In the genomic region with DNA sequence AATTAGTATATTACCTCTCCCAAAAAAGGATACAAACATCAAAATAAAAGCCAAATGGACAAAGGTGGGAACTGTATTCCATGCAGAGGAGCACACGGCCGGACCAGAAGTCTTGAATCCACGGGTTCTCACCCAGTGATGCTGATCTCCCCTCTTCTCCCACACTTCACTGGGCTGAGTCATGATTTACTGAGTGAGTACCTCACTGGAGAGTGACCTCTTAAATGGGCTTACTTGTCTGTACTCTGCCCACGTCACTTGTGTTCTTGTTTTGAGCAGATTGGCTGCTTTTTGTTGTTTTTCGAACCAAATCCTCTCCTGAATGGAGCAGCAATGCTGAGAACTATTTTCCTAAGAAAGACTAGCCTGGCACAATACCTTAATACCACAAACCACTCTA, we compare ENCODE assay signal across 31 mouse cellular contexts. TPM values are rescaled to one million over a fixed set of nuclear protein-coding genes. Genes with fewer than 3 reads are reported as not detected.
A peak's percentile ranks its signal among the peaks of the same experiment; 100 is the strongest.
DNase-seq lines count a peak whose midpoint lies in the region; ATAC-seq and TF ChIP-seq lines count a peak whose summit lies in the region.
"Had no signal": no experiment of that assay in that cellular context is flagged by ENCODE, and none has a peak within 500 bp of the region (broad histone marks: within the 10 kb centered on the region; RNA-seq: fewer than 3 reads in every experiment).

No protein-coding gene starts in this region.

- H3K4me3 ChIP-seq in liver, adult 2 months (ENCODE audit: insufficient read depth, low read depth, low read length) = no peak overlapping the region
- H3K4me3 ChIP-seq in liver, postnatal 0 days (ENCODE audit: low read depth, low read length) = no peak overlapping the region
- no peak overlapping the region for H3K4me3 ChIP-seq in myocyte
- no peak overlapping the region for H3K4me3 ChIP-seq in midbrain, embryonic 16.5 days (ENCODE audit: low read depth, low read length)
- H3K4me3 ChIP-seq: forebrain, embryonic 10.5 days; forebrain, embryonic 13.5 days; heart, adult 2 months; heart, embryonic 10.5 days; heart, embryonic 13.5 days had no signal

- peaks cover 22% of the 10 kb centered on the region for H3K4me1 ChIP-seq in liver, adult 2 months (ENCODE audit: control insufficient read depth, insufficient read depth, low read length)
- H3K4me1 ChIP-seq in liver, postnatal 0 days (ENCODE audit: insufficient read depth) = no peaks in the 10 kb centered on the region
- no peaks in the 10 kb centered on the region for H3K4me1 ChIP-seq in midbrain, embryonic 16.5 days (ENCODE audit: control insufficient read depth, insufficient read depth, low read length)
- H3K4me1 ChIP-seq: forebrain, embryonic 10.5 days; forebrain, embryonic 13.5 days; heart, embryonic 10.5 days; heart, embryonic 13.5 days had no signal

- peak; percentile 67 for ATAC-seq in frontal cortex, adult (ENCODE audit: low TSS enrichment)
- no peak for ATAC-seq in liver, postnatal 0 days
- no peak for ATAC-seq in midbrain, embryonic 16.5 days
- ATAC-seq: forebrain, embryonic 13.5 days; forebrain, embryonic 16.5 days; hindbrain, postnatal 0 days; inflammation-experienced regulatory T-cells, adult 6 months had no signal

- 89% methylated on average over 5 of the region's 5 CpGs for WGBS in liver, adult 2 months
- WGBS in liver, postnatal 0 days (ENCODE audit: insufficient replicate concordance) = 79% methylated on average over 5 of the region's 5 CpGs
- WGBS in midbrain, embryonic 16.5 days = 87% methylated on average over 5 of the region's 5 CpGs

- H3K36me3 ChIP-seq in liver, adult 2 months (ENCODE audit: control insufficient read depth, insufficient read depth, low read length) = peaks cover 68% of the 10 kb centered on the region
- H3K36me3 ChIP-seq in liver, postnatal 0 days (replicated peaks; ENCODE audit: insufficient read depth, low read length) = peaks cover 34% of the 10 kb centered on the region
- no peaks in the 10 kb centered on the region for H3K36me3 ChIP-seq in myocyte (ENCODE audit: control insufficient read depth, insufficient read depth)
- H3K36me3 ChIP-seq in midbrain, embryonic 16.5 days (ENCODE audit: control insufficient read depth, insufficient read depth, low read length) = 0 out of 2 replicates have a peak, but pooled peaks cover 3% of the 10 kb centered on the region
- H3K36me3 ChIP-seq: heart, embryonic 13.5 days had no signal

- H3K4me2 ChIP-seq in liver, postnatal 0 days (ENCODE audit: low read depth, low read length) = no peak overlapping the region
- H3K4me2 ChIP-seq in myocyte (ENCODE audit: low read depth) = peak overlapping the region; percentile 40
- H3K4me2 ChIP-seq in midbrain, embryonic 16.5 days (ENCODE audit: low read length) = no peak overlapping the region
- H3K4me2 ChIP-seq: forebrain, embryonic 13.5 days; heart, embryonic 13.5 days; hindbrain, embryonic 14.5 days had no signal

- no peaks in the 10 kb centered on the region for H3K9me3 ChIP-seq in liver, postnatal 0 days (ENCODE audit: low read length)
- no peaks in the 10 kb centered on the region for H3K9me3 ChIP-seq in midbrain, embryonic 16.5 days (replicated peaks; ENCODE audit: control insufficient read depth, low read length, poor library complexity, severe bottlenecking)
- H3K9me3 ChIP-seq: forebrain, embryonic 10.5 days; forebrain, embryonic 13.5 days; G1E; heart, embryonic 10.5 days; heart, embryonic 13.5 days had no signal

- H3K9ac ChIP-seq in liver, adult 2 months (ENCODE audit: low read depth, low read length) = no peak overlapping the region
- H3K9ac ChIP-seq in liver, postnatal 0 days (replicated peaks) = no peak overlapping the region
- no peak overlapping the region for H3K9ac ChIP-seq in midbrain, embryonic 16.5 days (ENCODE audit: low read depth, low read length)
- H3K9ac ChIP-seq: forebrain, embryonic 13.5 days; heart, embryonic 13.5 days; hindbrain, embryonic 14.5 days had no signal

- no peaks in the 10 kb centered on the region for H3K27me3 ChIP-seq in liver, adult 2 months (ENCODE audit: control insufficient read depth, insufficient read depth, low read length)
- H3K27me3 ChIP-seq in liver, postnatal 0 days (ENCODE audit: insufficient read depth, low read length) = no peaks in the 10 kb centered on the region
- H3K27me3 ChIP-seq in myocyte (ENCODE audit: control insufficient read depth, insufficient read depth, insufficient read length) = no peaks in the 10 kb centered on the region
- H3K27me3 ChIP-seq in midbrain, embryonic 16.5 days (ENCODE audit: control insufficient read depth, insufficient read depth, low read depth, low read length) = no peaks in the 10 kb centered on the region
- H3K27me3 ChIP-seq: CH12.LX; forebrain, embryonic 13.5 days; Patski had no signal

- TF ChIP-seq CTCF in liver, adult 2 months (IDR thresholded peaks at IDR 0.05; ENCODE audit: low read depth, low read length) = no peak
- TF ChIP-seq CTCF in liver, postnatal 0 days (IDR thresholded peaks at IDR 0.05; ENCODE audit: low read depth) = no peak

- H3K27ac ChIP-seq in liver, adult 2 months (replicated peaks; ENCODE audit: insufficient read depth, low read depth, low read length) = no peak overlapping the region
- H3K27ac ChIP-seq in liver, postnatal 0 days (ENCODE audit: low read depth) = no peak overlapping the region
- H3K27ac ChIP-seq in midbrain, embryonic 16.5 days (ENCODE audit: low read length) = no peak overlapping the region
- H3K27ac ChIP-seq: forebrain, embryonic 10.5 days; forebrain, embryonic 13.5 days; heart, adult 2 months; heart, embryonic 10.5 days; heart, embryonic 13.5 days; hindbrain, embryonic 14.5 days; hindbrain, postnatal 0 days had no signal

- TF ChIP-seq POLR2A in liver, adult 2 months (IDR thresholded peaks at IDR 0.05; ENCODE audit: extremely low read depth, insufficient read depth, low read length) = no peak
- TF ChIP-seq POLR2A in myocyte (IDR thresholded peaks at IDR 0.05; ENCODE audit: insufficient read length, low read depth) = no peak

- no peak for TF ChIP-seq EP300 in liver, postnatal 0 days (IDR thresholded peaks at IDR 0.05; ENCODE audit: low read depth)

- DNase-seq in frontal cortex, adult 2 months (ENCODE audit: extremely low spot score in 1 of 2, low spot score in 1 of 2) = no peak
- DNase-seq in liver, adult 2 months (ENCODE audit: extremely low read depth, low read depth, low spot score) = peak; percentile 24
- no peak for DNase-seq in liver, postnatal 0 days
- DNase-seq: adrenal gland, postnatal 10 days; adrenal gland, postnatal 36 days; cerebellum, adult 11 months; cerebellum, adult 2 months; cerebellum, postnatal 10 days; cerebellum, postnatal 36 days; gastrocnemius, postnatal 25 days; heart, adult 2 months; heart, postnatal 14 days; heart, postnatal 4 days had no signal

- H3ac ChIP-seq in myocyte (ENCODE audit: control insufficient read depth, insufficient read length) = no peak overlapping the region

- H3K79me2 ChIP-seq in liver, adult 2 months (ENCODE audit: control insufficient read depth, insufficient read depth, low read length) = no peaks in the 10 kb centered on the region
- H3K79me2 ChIP-seq in myocyte (ENCODE audit: control insufficient read depth, insufficient read depth) = no peaks in the 10 kb centered on the region

TF ChIP-seq in myocyte, 11 proteins besides CTCF, POLR2A, EP300 and RAD21 (continues in another document):
- no peak for TF ChIP-seq SRF (IDR thresholded peaks at IDR 0.05; ENCODE audit: control insufficient read depth, insufficient read length, low read depth)
- no peak for TF ChIP-seq MYOG (IDR thresholded peaks at IDR 0.05; ENCODE audit: control insufficient read depth in 1 of 3, insufficient read depth in 1 of 3, insufficient read length in 2 of 3, low read depth in 2 of 3)
- TF ChIP-seq REST (IDR thresholded peaks at IDR 0.05; ENCODE audit: insufficient read depth, insufficient read length) = no peak
- no peak for TF ChIP-seq TCF3 (IDR thresholded peaks at IDR 0.05; ENCODE audit: insufficient read length, low read depth)
- no peak for TF ChIP-seq E2F4 (IDR thresholded peaks at IDR 0.05; ENCODE audit: insufficient read depth)
- no peak for TF ChIP-seq POLR2AphosphoS2 (IDR thresholded peaks at IDR 0.05; ENCODE audit: insufficient read length, low read depth)

RNA-seq across cellular contexts. Expression of gene Mtfp1, which starts 9.7 kb away (rescaled TPM):
- polyA plus RNA-seq in frontal cortex, adult 2 months (2012; rRNA removed) = 112 and 119 TPM in 2 replicates
- 16.6 and 23.4 TPM in 2 replicates for total RNA-seq in liver, adult 2 months (2014; rRNA removed)
- 39.2 and 41.5 TPM in 2 replicates for polyA plus RNA-seq in liver, adult 2 months (2012; rRNA removed)
- 17.7 and 21.1 TPM in 2 replicates for polyA plus RNA-seq in liver, postnatal 0 days (2015; fragmentation: Nextera tagmentation; extraction: Ambion mirVana)
- 21.1 TPM for polyA plus RNA-seq in myocyte (2012; fragmentation: generic; extraction: Trizol)
- 12.8 and 14.4 TPM in 2 replicates for polyA plus RNA-seq in midbrain, embryonic 16.5 days (2015; fragmentation: Nextera tagmentation; extraction: Ambion mirVana)

RNA-seq across cellular contexts. Expression of gene Sec14l2, which starts 18.2 kb away (rescaled TPM):
- polyA plus RNA-seq in frontal cortex, adult 2 months (2012; rRNA removed) = 41.8 and 43.0 TPM in 2 replicates
- 302 and 310 TPM in 2 replicates for total RNA-seq in liver, adult 2 months (2014; rRNA removed)
- 349 and 371 TPM in 2 replicates for polyA plus RNA-seq in liver, adult 2 months (2012; rRNA removed)
- polyA plus RNA-seq in liver, postnatal 0 days (2015; fragmentation: Nextera tagmentation; extraction: Ambion mirVana) = 48.0 and 54.2 TPM in 2 replicates
- 10.9 TPM for polyA plus RNA-seq in myocyte (2012; fragmentation: generic; extraction: Trizol)
- polyA plus RNA-seq in midbrain, embryonic 16.5 days (2015; fragmentation: Nextera tagmentation; extraction: Ambion mirVana) = 4.2 and 4.8 TPM in 2 replicates

RNA-seq across cellular contexts. Expression of gene Rnf215, which starts 30.0 kb away (rescaled TPM):
- polyA plus RNA-seq in frontal cortex, adult 2 months (2012; rRNA removed) = 47.6 and 48.7 TPM in 2 replicates
- total RNA-seq in liver, adult 2 months (2014; rRNA removed) = 10.3 and 10.8 TPM in 2 replicates
- polyA plus RNA-seq in liver, adult 2 months (2012; rRNA removed) = 11.3 and 13.1 TPM in 2 replicates
- 6.4 and 6.8 TPM in 2 replicates for polyA plus RNA-seq in liver, postnatal 0 days (2015; fragmentation: Nextera tagmentation; extraction: Ambion mirVana)
- polyA plus RNA-seq in myocyte (2012; fragmentation: generic; extraction: Trizol) = 18.1 TPM
- 52.0 and 53.6 TPM in 2 replicates for polyA plus RNA-seq in midbrain, embryonic 16.5 days (2015; fragmentation: Nextera tagmentation; extraction: Ambion mirVana)

RNA-seq across cellular contexts. Expression of gene Sec14l3, which starts 40.3 kb away (rescaled TPM):
- polyA plus RNA-seq in frontal cortex, adult 2 months (2012; rRNA removed) = 0.40 and 2.2 TPM in 2 replicates
- not detected in 2 replicates for total RNA-seq in liver, adult 2 months (2014; rRNA removed)
- not detected in 2 replicates for polyA plus RNA-seq in liver, adult 2 months (2012; rRNA removed)
- polyA plus RNA-seq in liver, postnatal 0 days (2015; fragmentation: Nextera tagmentation; extraction: Ambion mirVana) = 0.11 TPM in 1 of 2 replicates, not detected in the other
- not detected for polyA plus RNA-seq in myocyte (2012; fragmentation: generic; extraction: Trizol)
- polyA plus RNA-seq in midbrain, embryonic 16.5 days (2015; fragmentation: Nextera tagmentation; extraction: Ambion mirVana) = 2.6 and 2.8 TPM in 2 replicates
- total RNA-seq: adrenal gland, adult 18-20 months; adrenal gland, postnatal 36 days; CH12.LX; gastrocnemius, adult 8-10 months; gastrocnemius, postnatal 25 days; heart, adult 2 months; heart, postnatal 4 days had no signal
- polyA plus RNA-seq: cerebellum, adult 2 months; embryonic facial prominence, embryonic 11.5 days; forebrain, embryonic 10.5 days; G1E; heart, embryonic 10.5 days; heart, embryonic 13.5 days; hindbrain, embryonic 11.5 days; inflammation-experienced regulatory T-cells, adult 6 months; Patski had no signal

RNA-seq across cellular contexts. Expression of gene Ccdc157, which starts 55.1 kb away (rescaled TPM):
- 22.5 and 23.8 TPM in 2 replicates for polyA plus RNA-seq in frontal cortex, adult 2 months (2012; rRNA removed)
- total RNA-seq in liver, adult 2 months (2014; rRNA removed) = 4.0 and 4.5 TPM in 2 replicates
- polyA plus RNA-seq in liver, adult 2 months (2012; rRNA removed) = 6.5 and 9.3 TPM in 2 replicates
- 0.36 and 0.52 TPM in 2 replicates for polyA plus RNA-seq in liver, postnatal 0 days (2015; fragmentation: Nextera tagmentation; extraction: Ambion mirVana)
- polyA plus RNA-seq in myocyte (2012; fragmentation: generic; extraction: Trizol) = 5.6 TPM
- polyA plus RNA-seq in midbrain, embryonic 16.5 days (2015; fragmentation: Nextera tagmentation; extraction: Ambion mirVana) = 9.1 and 10.9 TPM in 2 replicates
